Mouse (Mus musculus): Measurements from ENCODE around the gene Sorcs1. TPM values are rescaled to one million over a fixed set of nuclear protein-coding genes. Genes with fewer than 3 reads are reported as not detected.
A peak's percentile ranks its signal among the peaks of the same experiment; 100 is the strongest.

Sorcs1 gene
- total and polyA plus RNA-seq, 2 experiments from 2014 or later = 15.7 to 26.7 TPM

DNA sequence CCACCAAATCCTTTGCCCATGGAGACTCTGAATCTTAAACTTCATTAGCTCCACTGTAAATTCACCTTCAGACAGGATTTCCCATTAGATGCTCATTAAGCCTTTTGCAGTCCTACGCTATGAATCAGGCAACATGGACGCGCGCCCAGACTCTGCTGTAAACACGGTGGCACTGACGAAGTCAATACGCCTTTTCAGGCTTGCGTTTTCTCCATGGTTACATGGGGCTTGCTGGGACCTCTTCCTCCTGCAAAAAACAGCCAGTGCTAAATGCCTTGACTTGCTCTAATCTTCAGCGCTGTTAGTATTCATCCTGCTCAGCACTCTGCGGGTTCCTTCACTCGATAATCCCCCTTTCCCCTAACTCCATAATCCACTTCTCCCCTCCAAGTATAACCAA lies 190.7 kb downstream of the Sorcs1 start:
- Histone ChIP-seq H3K4me1 (ENCODE audit: insufficient read depth, low read length) (0 out of 2 replicates have a peak, but pooled peaks cover 5% of the 10 kb centered on the region), H3K4me3 (ENCODE audit: low read length) (0 out of 2 replicates have a peak overlapping the region, but pooled peaks have one; percentile 3), H3K27me3 (ENCODE audit: insufficient read depth, low read length) (no peaks in the 10 kb centered on the region), H3K9me3 (ENCODE audit: low read length) (no peaks in the 10 kb centered on the region), H3K36me3 (ENCODE audit: insufficient read depth, low read length) (no peaks in the 10 kb centered on the region), H3K27ac (no peak overlapping the region; the same call in 1 of the 2 replicates), H3K4me2 (ENCODE audit: low read depth, low read length) (peak overlapping the region; percentile 40), H3K9ac (replicated peaks; ENCODE audit: low read length) (no peak overlapping the region)
- TF ChIP-seq CTCF (IDR thresholded peaks at IDR 0.05; ENCODE audit: low read depth) = no peak
- DNase-seq (ENCODE audit: low spot score) = peak; percentile 85
- peak; percentile 76 for ATAC-seq
- 13% methylated on average over 11 of the region's 11 CpGs for WGBS

GRCm38 (mm10) chr19:50486345-50486744 lies 192.1 kb downstream of the Sorcs1 start:
- no peak overlapping the region for H3K4me3 ChIP-seq (ENCODE audit: low read length)
- 85% methylated on average over 5 of the region's 5 CpGs for WGBS
- no peak for TF ChIP-seq CTCF (IDR thresholded peaks at IDR 0.05; ENCODE audit: low read depth)
- DNase-seq (ENCODE audit: low spot score) (no peak), ATAC-seq (no peak)
- H3K4me2 ChIP-seq (ENCODE audit: low read depth, low read length) = no peak overlapping the region
- no peaks in the 10 kb centered on the region for H3K36me3 ChIP-seq (ENCODE audit: insufficient read depth, low read length)
- H3K27me3 ChIP-seq (ENCODE audit: insufficient read depth, low read length) = no peaks in the 10 kb centered on the region
- H3K9ac ChIP-seq (replicated peaks; ENCODE audit: low read length) = no peak overlapping the region
- no peaks in the 10 kb centered on the region for H3K9me3 ChIP-seq (ENCODE audit: low read length)
- 0 out of 2 replicates have a peak, but pooled peaks cover 5% of the 10 kb centered on the region for H3K4me1 ChIP-seq (ENCODE audit: insufficient read depth, low read length)
- H3K27ac ChIP-seq = no peak overlapping the region

GRCm38 (mm10) chr19:50476774-50477173 lies 201.7 kb downstream of the Sorcs1 start:
- Histone ChIP-seq H3K27ac (no peak overlapping the region), H3K27me3 (ENCODE audit: insufficient read depth, low read length) (no peaks in the 10 kb centered on the region), H3K4me1 (ENCODE audit: insufficient read depth, low read length) (no peaks in the 10 kb centered on the region), H3K4me3 (ENCODE audit: low read length) (no peak overlapping the region), H3K36me3 (ENCODE audit: insufficient read depth, low read length) (no peaks in the 10 kb centered on the region), H3K4me2 (ENCODE audit: low read depth, low read length) (no peak overlapping the region), H3K9me3 (ENCODE audit: low read length) (no peaks in the 10 kb centered on the region), H3K9ac (replicated peaks; ENCODE audit: low read length) (no peak overlapping the region)
- peak; percentile 47 for DNase-seq (ENCODE audit: low spot score)
- peak; percentile 43; the same call in 1 of the 2 replicates for ATAC-seq
- TF ChIP-seq CTCF (IDR thresholded peaks at IDR 0.05; ENCODE audit: low read depth) = no peak
- 57% methylated on average over 6 of the region's 6 CpGs for WGBS

DNA sequence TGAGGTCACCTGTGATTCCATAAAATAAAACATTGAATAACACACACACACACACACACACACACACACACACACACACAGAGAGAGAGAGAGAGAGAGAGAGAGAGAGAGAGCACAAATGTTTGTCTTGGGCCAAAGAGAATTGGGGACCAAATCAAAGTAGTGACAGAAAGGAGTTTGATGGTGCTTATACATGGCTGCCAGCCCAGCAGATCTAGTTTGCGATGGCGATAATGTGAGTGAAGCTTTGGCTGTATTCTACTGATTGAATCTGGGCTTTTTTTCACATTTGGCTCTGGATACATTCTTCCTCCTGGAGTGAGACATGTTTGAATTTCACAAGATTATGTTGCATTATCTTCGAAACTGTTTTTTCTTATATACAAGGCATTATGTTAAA lies 209.9 kb downstream of the Sorcs1 start:
- H3K9ac ChIP-seq (replicated peaks; ENCODE audit: low read length) = no peak overlapping the region
- DNase-seq (ENCODE audit: low spot score) (no peak), ATAC-seq (no peak)
- no peaks in the 10 kb centered on the region for H3K27me3 ChIP-seq (ENCODE audit: insufficient read depth, low read length)
- no peak for TF ChIP-seq CTCF (IDR thresholded peaks at IDR 0.05; ENCODE audit: low read depth)
- H3K4me2 ChIP-seq (ENCODE audit: low read depth, low read length) = no peak overlapping the region
- H3K4me3 ChIP-seq (ENCODE audit: low read length) = no peak overlapping the region
- H3K9me3 ChIP-seq (ENCODE audit: low read length) = no peaks in the 10 kb centered on the region
- 78% methylated on average over 3 of the region's 3 CpGs for WGBS
- H3K4me1 ChIP-seq (ENCODE audit: insufficient read depth, low read length) = no peaks in the 10 kb centered on the region
- no peaks in the 10 kb centered on the region for H3K36me3 ChIP-seq (ENCODE audit: insufficient read depth, low read length)
- H3K27ac ChIP-seq = no peak overlapping the region

- Histone ChIP-seq H3K4me2 (ENCODE audit: low read depth, low read length) (no peak overlapping the region), H3K27ac (no peak overlapping the region), H3K9me3 (ENCODE audit: low read length) (no peaks in the 10 kb centered on the region), H3K27me3 (ENCODE audit: insufficient read depth, low read length) (no peaks in the 10 kb centered on the region), H3K9ac (replicated peaks; ENCODE audit: low read length) (no peak overlapping the region), H3K36me3 (ENCODE audit: insufficient read depth, low read length) (no peaks in the 10 kb centered on the region), H3K4me3 (ENCODE audit: low read length) (no peak overlapping the region), H3K4me1 (ENCODE audit: insufficient read depth, low read length) (no peaks in the 10 kb centered on the region)
- WGBS = 70% methylated on average over 6 of the region's 6 CpGs
- DNase-seq (ENCODE audit: low spot score) = no peak
- ATAC-seq = no peak
- TF ChIP-seq CTCF (IDR thresholded peaks at IDR 0.05; ENCODE audit: low read depth) = no peak
Measured at GRCm38 (mm10) chr19:50464811-50465210, 213.6 kb downstream of the Sorcs1 start.

DNA sequence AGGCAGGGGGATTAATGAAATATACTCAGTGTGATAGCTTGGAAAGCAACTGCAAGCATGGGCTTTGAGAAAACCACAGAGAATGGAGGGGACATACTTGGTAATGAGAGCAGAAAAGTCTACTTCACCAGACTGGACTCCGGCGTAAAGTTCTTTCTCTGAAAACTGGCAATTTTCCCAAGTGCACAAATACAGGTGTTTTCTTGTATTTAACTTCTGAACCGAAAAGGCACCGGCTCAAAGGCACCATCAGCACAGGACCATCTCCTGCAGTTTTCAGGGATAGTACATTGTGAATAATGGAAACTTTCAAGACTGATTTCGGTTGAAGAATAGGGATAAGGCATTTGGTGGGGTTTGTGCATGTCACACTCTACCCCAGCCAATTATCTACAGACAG lies 219.9 kb downstream of the Sorcs1 start:
- H3K27me3 ChIP-seq (ENCODE audit: insufficient read depth, low read length) = no peaks in the 10 kb centered on the region
- 77% methylated on average over 5 of the region's 5 CpGs for WGBS
- H3K36me3 ChIP-seq (ENCODE audit: insufficient read depth, low read length) = no peaks in the 10 kb centered on the region
- H3K4me1 ChIP-seq (ENCODE audit: insufficient read depth, low read length) = no peaks in the 10 kb centered on the region
- H3K27ac ChIP-seq = no peak overlapping the region
- no peak overlapping the region for H3K4me3 ChIP-seq (ENCODE audit: low read length)
- no peaks in the 10 kb centered on the region for H3K9me3 ChIP-seq (ENCODE audit: low read length)
- ATAC-seq = no peak
- H3K9ac ChIP-seq (replicated peaks; ENCODE audit: low read length) = no peak overlapping the region
- no peak for TF ChIP-seq CTCF (IDR thresholded peaks at IDR 0.05; ENCODE audit: low read depth)
- no peak overlapping the region for H3K4me2 ChIP-seq (ENCODE audit: low read depth, low read length)
- DNase-seq (ENCODE audit: low spot score) = no peak

GRCm38 (mm10) chr19:50457275-50457892 lies 221.1 kb downstream of the Sorcs1 start:
- H3K9me3 ChIP-seq (ENCODE audit: low read length) = no peaks in the 10 kb centered on the region
- ATAC-seq (no peak), DNase-seq (ENCODE audit: low spot score) (no peak)
- no peaks in the 10 kb centered on the region for H3K27me3 ChIP-seq (ENCODE audit: insufficient read depth, low read length)
- no peaks in the 10 kb centered on the region for H3K36me3 ChIP-seq (ENCODE audit: insufficient read depth, low read length)
- H3K27ac ChIP-seq = no peak overlapping the region
- no peak overlapping the region for H3K4me2 ChIP-seq (ENCODE audit: low read depth, low read length)
- no peak for TF ChIP-seq CTCF (IDR thresholded peaks at IDR 0.05; ENCODE audit: low read depth)
- no peak overlapping the region for H3K4me3 ChIP-seq (ENCODE audit: low read length)
- H3K9ac ChIP-seq (replicated peaks; ENCODE audit: low read length) = no peak overlapping the region
- WGBS = 33% methylated on average over 5 of the region's 5 CpGs
- H3K4me1 ChIP-seq (ENCODE audit: insufficient read depth, low read length) = no peaks in the 10 kb centered on the region
